Mouse (Mus musculus) ES-E14 (cell line): ENCODE measurements around the gene Zfp992. TPM values are rescaled to one million over a fixed set of nuclear protein-coding genes. Genes with fewer than 3 reads are reported as not detected.
A peak's percentile ranks its signal among the peaks of the same experiment; 100 is the strongest.
"Not testable (repeated sequence)": the region's sequence is repeated elsewhere in the genome, so short reads cannot be mapped to it uniquely, and the experiment has no call there.

Experiments
- DNase-seq: peaks from one replicate; pipeline ENCODE4 v3.0.0-alpha.2; 2013; ENCODE audit warnings: low read depth, low spot score
- H3K27ac ChIP-seq: 2 replicates; pipeline ENCODE4 v1.5.1; 2012; ENCODE audit warnings: low read depth, mild to moderate bottlenecking, low read length, moderate library complexity, mixed read lengths; ENCODE audit not compliant: poor library complexity, insufficient read depth, severe bottlenecking
- H3K36me3 ChIP-seq: 2 replicates; pipeline ENCODE4 v1.6.1; 2012; ENCODE audit warnings: mild to moderate bottlenecking, low read length, moderate library complexity, mixed read lengths; ENCODE audit not compliant: control insufficient read depth, poor library complexity, insufficient read depth, severe bottlenecking
- H3K4me1 ChIP-seq, 2 experiments: fragments of 150-350 bp in 1 of 2; sonication (generic) in 1 of 2; 2 replicates each; pipeline ENCODE4 v1.6.1; 2012; ENCODE audit warnings: low read length in 2 of 2, mild to moderate bottlenecking in 1 of 2, mixed read lengths in 1 of 2; ENCODE audit not compliant: control insufficient read depth in 2 of 2, insufficient read depth in 2 of 2, poor library complexity in 1 of 2
- H3K4me3 ChIP-seq, 2 experiments: fragments of 150-350 bp in 1 of 2; sonication (generic) in 1 of 2; 2 replicates each; pipeline ENCODE4 v1.5.1; 2012; ENCODE audit warnings: low read length in 2 of 2, low read depth in 1 of 2, mild to moderate bottlenecking in 1 of 2, mixed read lengths in 1 of 2; ENCODE audit not compliant: insufficient read depth in 1 of 2, poor library complexity in 1 of 2, severe bottlenecking in 1 of 2
- H3K9ac ChIP-seq: 2 replicates; pipeline ENCODE4 v1.6.1; 2012; ENCODE audit warnings: low read depth, mild to moderate bottlenecking, low read length, mixed read lengths; ENCODE audit not compliant: poor library complexity, insufficient read depth, severe bottlenecking
- H3K9me3 ChIP-seq: fragments of 150-350 bp; sonication (generic); 2 replicates; pipeline ENCODE4 v1.6.1; 2012; ENCODE audit warnings: low read depth, mild to moderate bottlenecking, low read length; ENCODE audit not compliant: control insufficient read depth, insufficient read depth
- CHD2 ChIP-seq: IDR thresholded peaks from 2 replicates; pipeline ENCODE4 v1.6.1; 2014; ENCODE audit warnings: mild to moderate bottlenecking, low read depth, low read length, inconsistent platforms
- MAFK ChIP-seq: IDR thresholded peaks from 2 replicates; pipeline ENCODE4 v1.6.1; 2014; ENCODE audit warnings: mild to moderate bottlenecking, low read depth, low read length, inconsistent platforms; ENCODE audit not compliant: insufficient read depth
- ZC3H11A ChIP-seq: IDR thresholded peaks from 2 replicates; pipeline ENCODE4 v1.6.1; 2012; ENCODE audit warnings: low read depth, mild to moderate bottlenecking, inconsistent platforms, low read length, borderline replicate concordance
- ZNF384 ChIP-seq: IDR thresholded peaks from 2 replicates; pipeline ENCODE4 v1.6.1; 2012; ENCODE audit warnings: low read depth, low read length, inconsistent platforms
- in situ Hi-C, 2 experiments: fragments of 600-800 bp; cut with MboI; formaldehyde crosslinking; loops; one replicate each; pipeline ENCODE4 v1.15.1; 2025; ENCODE audit warnings: low sequenced_read_pairs in 2 of 2, inconsistent platforms in 1 of 2; ENCODE audit not compliant: unreplicated experiment in 2 of 2
- total RNA-seq: library from RNA; depleted of rRNA; stranded (reverse); fragments of 300-350 nt; gene quantifications from 2 replicates; pipeline ENCODE4 v1.2.3, GENCODE M21; 2012

Gene Zfp992
- total RNA-seq, 1 experiment: 51.3 TPM

- no peak overlapping the region for H3K4me3 ChIP-seq
- in situ Hi-C loops: no loop called here
- no peak overlapping the region for H3K9ac ChIP-seq
- peaks cover 8% of the 10 kb centered on the region; the same call in 1 of the 2 replicates for H3K36me3 ChIP-seq
- no peak overlapping the region for H3K27ac ChIP-seq
- TF ChIP-seq ZNF384 (no peak), CHD2 (0 out of 2 replicates have a peak, but pooled peaks have one; percentile 1), ZC3H11A (no peak)
- no peak for DNase-seq
- no peaks in the 10 kb centered on the region for H3K9me3 ChIP-seq
- H3K4me1 ChIP-seq: peaks cover 1 to 15% of the 10 kb centered on the region in 2 experiments; a peak in 2 of 4 replicates
Measured at GRCm38 (mm10) chr4:146457126-146457525, 8.3 kb downstream of the Zfp992 start.

- H3K4me1 ChIP-seq: peaks cover 0 to 12% of the 10 kb centered on the region in 2 experiments; a peak in 2 of 4 replicates
- H3K4me3 ChIP-seq: no peak overlapping the region
- H3K9me3 ChIP-seq: no peaks in the 10 kb centered on the region
- no peak overlapping the region for H3K27ac ChIP-seq
- no peak for DNase-seq
- peaks cover 6% of the 10 kb centered on the region; the same call in 1 of the 2 replicates for H3K36me3 ChIP-seq
- no peak overlapping the region for H3K9ac ChIP-seq
- in situ Hi-C loops: no loop called here
- TF ChIP-seq MAFK (no peak), ZC3H11A (0 out of 2 replicates have a peak, but pooled peaks have one; percentile 1)
Measured at GRCm38 (mm10) chr4:146457720-146458119, 8.9 kb downstream of the Zfp992 start.

GRCm38 (mm10) chr4:146459822-146460221 lies 11.0 kb downstream of the Zfp992 start:
- H3K4me1 ChIP-seq: peaks cover 0 to 12% of the 10 kb centered on the region in 2 experiments; a peak in 2 of 4 replicates
- H3K9ac ChIP-seq, H3K27ac ChIP-seq, H3K9me3 ChIP-seq, in situ Hi-C loops, H3K36me3 ChIP-seq, H3K4me3 ChIP-seq, DNase-seq: not testable (repeated sequence)

- H3K9ac ChIP-seq, H3K27ac ChIP-seq, in situ Hi-C loops, H3K4me3 ChIP-seq, H3K36me3 ChIP-seq, DNase-seq, H3K9me3 ChIP-seq, H3K4me1 ChIP-seq: not testable (repeated sequence)
Measured at GRCm38 (mm10) chr4:146460685-146461084, 11.9 kb downstream of the Zfp992 start.

GRCm38 (mm10) chr4:146463649-146464351 lies 15.0 kb downstream of the Zfp992 start:
- H3K36me3 ChIP-seq, H3K27ac ChIP-seq, H3K4me3 ChIP-seq, in situ Hi-C loops, H3K9me3 ChIP-seq, DNase-seq, H3K4me1 ChIP-seq, H3K9ac ChIP-seq: not testable (repeated sequence)

GRCm38 (mm10) chr4:146469984-146470383 lies 21.2 kb downstream of the Zfp992 start:
- H3K4me3 ChIP-seq, H3K9me3 ChIP-seq, H3K9ac ChIP-seq, in situ Hi-C loops, H3K4me1 ChIP-seq, H3K27ac ChIP-seq, DNase-seq, H3K36me3 ChIP-seq: not testable (repeated sequence)

- H3K36me3 ChIP-seq, H3K27ac ChIP-seq, H3K9me3 ChIP-seq, in situ Hi-C loops, H3K4me1 ChIP-seq, H3K4me3 ChIP-seq, H3K9ac ChIP-seq, DNase-seq: not testable (repeated sequence)
Measured at GRCm38 (mm10) chr4:146474181-146474580, 25.4 kb downstream of the Zfp992 start.
